Mouse (Mus musculus) erythroblast, embryonic 14.5 days (primary cell): Measurements from ENCODE around the gene Filip1l.

Experiments used
- GATA1 ChIP-seq: IDR thresholded peaks from 2 replicates; pipeline ENCODE4 v1.6.1; 2012; ENCODE audit warnings: low read length, inconsistent platforms, mixed read lengths
- TAL1 ChIP-seq: IDR thresholded peaks from 3 replicates; pipeline ENCODE4 v1.6.1; 2012; ENCODE audit warnings: low read length, inconsistent platforms, mixed read lengths

DNA sequence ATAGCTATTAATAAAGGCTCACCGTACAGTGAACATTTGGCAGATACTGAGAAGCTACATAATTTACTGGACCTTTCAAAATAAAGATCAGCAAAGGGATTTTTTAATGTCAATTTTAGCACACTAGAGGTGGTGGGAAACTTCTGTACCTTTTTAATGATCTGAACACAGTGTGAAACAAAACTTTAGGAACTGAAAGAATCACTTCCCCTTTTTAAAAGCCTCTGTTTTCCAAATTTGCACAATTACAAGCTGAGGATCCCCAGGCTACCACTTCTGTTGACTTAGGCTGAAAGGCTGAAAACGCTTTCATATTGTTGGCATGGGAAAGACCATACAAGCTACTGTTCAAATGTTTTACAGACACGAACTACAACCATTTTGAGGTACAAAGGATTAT lies 197.2 kb downstream of the Filip1l start:
- no peak for TF ChIP-seq GATA1
- TF ChIP-seq TAL1 = no peak
